Mouse (Mus musculus) midbrain, embryonic 16.5 days (tissue): ENCODE results near the gene Pde1c. TPM values are rescaled to one million over a fixed set of nuclear protein-coding genes. Genes with fewer than 3 reads are reported as not detected.

Experiments used
- ATAC-seq: fragments of 200-750 bp; cut with Nextera tagmentation; 2 replicates; pipeline ENCODE4 v1.8.0; 2017; ENCODE audit warnings: moderate TSS enrichment
- H3K27ac ChIP-seq: fragments of 300-500 bp; sonication (generic); 2 replicates; pipeline ENCODE4 v1.5.1; 2014; ENCODE audit warnings: mild to moderate bottlenecking, low read length, mixed read lengths
- H3K27me3 ChIP-seq: fragments of 300-500 bp; sonication (generic); 2 replicates; pipeline ENCODE4 v1.6.1; 2014; ENCODE audit warnings: low read depth, low read length, mixed read lengths; ENCODE audit not compliant: control insufficient read depth, insufficient read depth
- H3K36me3 ChIP-seq: fragments of 300-500 bp; sonication (generic); 2 replicates; pipeline ENCODE4 v1.6.1; 2014; ENCODE audit warnings: mild to moderate bottlenecking, low read length, moderate library complexity, mixed read lengths; ENCODE audit not compliant: control insufficient read depth, insufficient read depth
- H3K4me1 ChIP-seq: fragments of 300-500 bp; sonication (generic); 2 replicates; pipeline ENCODE4 v1.6.1; 2014; ENCODE audit warnings: mild to moderate bottlenecking, low read length, mixed read lengths; ENCODE audit not compliant: control insufficient read depth, insufficient read depth
- H3K4me2 ChIP-seq: fragments of 300-500 bp; sonication (generic); 2 replicates; pipeline ENCODE4 v1.6.1; 2014; ENCODE audit warnings: mild to moderate bottlenecking, low read length, mixed read lengths
- H3K4me3 ChIP-seq: fragments of 300-500 bp; sonication (generic); 2 replicates; pipeline ENCODE4 v1.5.1; 2014; ENCODE audit warnings: low read depth, mild to moderate bottlenecking, low read length, moderate library complexity, mixed read lengths
- H3K9ac ChIP-seq: fragments of 300-500 bp; sonication (generic); 2 replicates; pipeline ENCODE4 v1.6.1; 2014; ENCODE audit warnings: low read depth, low read length, mixed read lengths
- H3K9me3 ChIP-seq: fragments of 300-500 bp; sonication (generic); replicated peaks from 2 replicates; pipeline ENCODE4 v1.6.1; 2014; ENCODE audit warnings: mild to moderate bottlenecking, low read length, mixed read lengths; ENCODE audit not compliant: control insufficient read depth, poor library complexity, severe bottlenecking
- WGBS: fragments of 180-500 bp; shearing (Covaris S2); extraction: QIAGEN DNeasy Blood & Tissue Kit; methylation state at CpG from one replicate; pipeline ENCODE4 v1.1.7; 2014; 5-methylcytosine and 5-hydroxymethylcytosine counted together
- polyA plus RNA-seq: library from polyadenylated mRNA; unstranded; fragments of >200 nt; fragmentation: Nextera tagmentation; extraction: Ambion mirVana; gene quantifications from 2 replicates; pipeline ENCODE4 v1.2.1, GENCODE M21; 2015

Gene Pde1c
- polyA plus RNA-seq, 1 experiment from 2014 or later = 7.4 TPM

DNA sequence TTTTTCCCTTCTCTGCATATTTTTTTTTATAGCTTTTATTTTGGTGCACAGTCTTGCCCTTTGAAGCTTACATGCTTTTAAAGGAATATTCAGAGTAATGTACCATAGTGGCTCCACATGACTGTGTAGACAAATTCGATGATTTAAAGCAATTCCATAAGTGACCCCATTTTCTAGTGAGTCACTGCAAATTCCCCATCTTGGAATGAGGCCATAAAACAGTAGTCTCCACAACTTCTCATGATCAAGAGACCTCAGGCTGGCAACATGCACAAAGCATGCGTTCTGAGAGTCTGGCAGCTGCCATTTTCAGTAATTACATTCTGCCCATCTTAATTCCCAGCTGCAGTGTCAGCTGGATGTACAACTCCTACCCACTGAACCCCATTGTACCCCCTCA is 297.2 kb downstream of the Pde1c start:
- no peak overlapping the region for H3K27ac ChIP-seq
- 79% methylated on average over 2 of the region's 2 CpGs for WGBS
- no peak overlapping the region for H3K4me3 ChIP-seq
- ATAC-seq = no peak
- no peaks in the 10 kb centered on the region for H3K36me3 ChIP-seq
- H3K4me1 ChIP-seq = no peaks in the 10 kb centered on the region
- no peaks in the 10 kb centered on the region for H3K9me3 ChIP-seq
- H3K4me2 ChIP-seq = no peak overlapping the region
- H3K27me3 ChIP-seq = no peaks in the 10 kb centered on the region
- no peak overlapping the region for H3K9ac ChIP-seq

DNA sequence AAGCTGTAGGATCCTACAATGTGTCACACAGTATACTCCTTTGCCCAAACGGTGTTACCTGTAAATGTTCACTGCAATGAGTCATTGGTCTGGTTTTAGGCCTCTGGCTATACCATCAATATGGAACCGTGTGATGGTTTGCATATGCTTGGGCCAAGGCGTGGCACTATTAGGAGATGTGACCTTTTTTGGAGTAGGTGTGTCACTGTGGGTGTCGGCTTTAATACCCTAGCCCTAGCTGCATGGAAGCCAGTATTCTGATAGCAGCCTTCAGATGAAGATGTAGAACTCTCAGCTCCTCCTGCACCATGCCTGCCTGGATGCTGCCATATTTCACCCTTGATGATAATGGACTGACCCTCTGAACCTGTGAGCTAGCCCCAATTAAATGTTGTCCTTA is 304.4 kb downstream of the Pde1c start:
- ATAC-seq = no peak
- Histone ChIP-seq H3K27ac (no peak overlapping the region), H3K4me1 (no peaks in the 10 kb centered on the region), H3K4me2 (no peak overlapping the region), H3K9me3 (no peaks in the 10 kb centered on the region), H3K27me3 (no peaks in the 10 kb centered on the region), H3K36me3 (no peaks in the 10 kb centered on the region), H3K9ac (no peak overlapping the region), H3K4me3 (no peak overlapping the region)
- 92% methylated on average over 4 of the region's 4 CpGs for WGBS

DNA sequence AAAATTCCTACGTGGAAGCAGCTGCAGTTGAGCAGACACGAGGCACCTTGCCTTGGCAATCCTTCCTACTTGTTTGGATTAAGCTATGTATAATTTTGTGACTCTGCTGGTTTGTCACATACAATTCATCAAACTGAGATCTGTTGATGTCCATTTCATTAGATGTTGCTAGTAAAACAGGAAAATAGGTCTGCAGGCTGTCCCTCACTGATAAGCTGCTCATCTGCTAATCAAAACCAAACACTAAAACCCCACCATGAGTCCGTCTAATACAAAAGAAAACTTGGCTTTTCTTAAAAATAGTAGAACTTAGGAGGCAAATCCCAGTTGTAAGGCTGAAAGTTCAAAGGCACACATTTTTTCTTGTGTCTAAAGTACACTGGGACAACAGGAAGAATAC is 308.8 kb downstream of the Pde1c start:
- H3K4me1 ChIP-seq = no peaks in the 10 kb centered on the region
- H3K4me2 ChIP-seq = no peak overlapping the region
- H3K9me3 ChIP-seq = no peaks in the 10 kb centered on the region
- ATAC-seq = no peak
- H3K27ac ChIP-seq = no peak overlapping the region
- H3K9ac ChIP-seq = no peak overlapping the region
- H3K36me3 ChIP-seq = no peaks in the 10 kb centered on the region
- H3K27me3 ChIP-seq = no peaks in the 10 kb centered on the region
- no peak overlapping the region for H3K4me3 ChIP-seq
- WGBS = 74% methylated on average over 3 of the region's 3 CpGs

GRCm38 (mm10) chr6:56257555-56258297 is 311.2 kb downstream of the Pde1c start:
- no peak for ATAC-seq
- WGBS = 96% methylated on average over 2 of the region's 2 CpGs
- Histone ChIP-seq H3K27me3 (no peaks in the 10 kb centered on the region), H3K4me3 (no peak overlapping the region), H3K4me1 (no peaks in the 10 kb centered on the region), H3K9me3 (no peaks in the 10 kb centered on the region), H3K9ac (no peak overlapping the region), H3K27ac (no peak overlapping the region), H3K36me3 (no peaks in the 10 kb centered on the region), H3K4me2 (no peak overlapping the region)

DNA sequence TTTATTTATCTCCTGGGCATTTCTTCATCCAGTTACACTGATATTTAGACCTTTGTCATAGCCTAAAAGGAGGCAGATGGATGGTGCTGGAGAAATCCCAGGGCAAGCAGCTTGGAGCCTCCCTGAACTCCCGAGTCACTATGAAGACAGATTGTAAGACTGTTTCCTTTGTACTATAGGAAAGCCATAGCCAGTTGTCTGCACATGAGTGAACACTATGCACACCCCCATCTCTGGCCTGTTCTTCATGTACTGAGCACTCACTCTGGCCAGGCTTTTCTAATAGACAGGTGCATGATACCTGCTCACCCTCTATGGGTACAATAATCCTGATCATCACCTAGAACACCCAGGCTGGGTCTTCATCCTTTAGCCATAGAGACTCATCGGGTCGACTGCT is 318.8 kb downstream of the Pde1c start:
- 88% methylated on average over 3 of the region's 3 CpGs for WGBS
- no peak overlapping the region for H3K27ac ChIP-seq
- no peaks in the 10 kb centered on the region for H3K27me3 ChIP-seq
- no peak for ATAC-seq
- no peak overlapping the region for H3K4me2 ChIP-seq
- H3K9ac ChIP-seq = no peak overlapping the region
- H3K36me3 ChIP-seq = no peaks in the 10 kb centered on the region
- H3K9me3 ChIP-seq = no peaks in the 10 kb centered on the region
- no peaks in the 10 kb centered on the region for H3K4me1 ChIP-seq
- H3K4me3 ChIP-seq = no peak overlapping the region

DNA sequence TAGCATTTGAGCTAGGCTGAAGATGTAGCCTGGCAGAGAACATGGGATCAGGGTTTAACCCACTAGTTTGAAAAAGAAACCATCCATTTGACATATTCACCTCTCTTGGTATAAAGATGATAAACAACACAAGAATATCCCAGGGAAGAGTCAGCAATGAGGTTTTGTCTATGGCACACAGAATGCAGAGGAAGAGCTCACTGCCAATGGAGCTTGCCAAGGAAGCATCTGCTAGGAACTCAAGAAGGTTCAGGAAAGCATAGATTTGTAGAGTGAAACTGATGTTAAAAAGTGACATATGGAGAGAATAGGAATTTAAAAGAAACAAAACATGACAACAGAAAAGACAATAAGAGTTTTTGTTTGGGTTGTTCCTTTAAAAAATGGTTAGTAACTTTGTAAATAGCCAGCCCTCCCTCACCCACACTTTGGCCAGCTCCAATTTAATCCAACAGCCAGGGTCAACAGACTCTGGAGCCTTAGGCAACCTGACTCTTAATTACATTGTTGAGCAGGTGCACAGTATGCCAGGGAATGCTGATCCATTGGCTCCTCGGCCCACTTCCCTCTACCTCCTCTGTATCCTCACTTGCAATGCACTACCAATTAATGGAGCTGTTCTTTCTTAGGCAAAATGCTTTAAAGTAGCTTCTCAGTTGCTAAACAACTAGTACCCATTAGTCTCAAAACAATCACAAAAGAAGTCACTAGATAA is 377.3 kb downstream of the Pde1c start:
- no peak for ATAC-seq
- Histone ChIP-seq H3K4me2 (no peak overlapping the region), H3K4me3 (no peak overlapping the region), H3K27me3 (no peaks in the 10 kb centered on the region), H3K27ac (no peak overlapping the region), H3K9ac (no peak overlapping the region), H3K36me3 (no peaks in the 10 kb centered on the region), H3K4me1 (no peaks in the 10 kb centered on the region), H3K9me3 (no peaks in the 10 kb centered on the region)
- WGBS = 75% methylated on average over 1 of the region's 1 CpGs

DNA sequence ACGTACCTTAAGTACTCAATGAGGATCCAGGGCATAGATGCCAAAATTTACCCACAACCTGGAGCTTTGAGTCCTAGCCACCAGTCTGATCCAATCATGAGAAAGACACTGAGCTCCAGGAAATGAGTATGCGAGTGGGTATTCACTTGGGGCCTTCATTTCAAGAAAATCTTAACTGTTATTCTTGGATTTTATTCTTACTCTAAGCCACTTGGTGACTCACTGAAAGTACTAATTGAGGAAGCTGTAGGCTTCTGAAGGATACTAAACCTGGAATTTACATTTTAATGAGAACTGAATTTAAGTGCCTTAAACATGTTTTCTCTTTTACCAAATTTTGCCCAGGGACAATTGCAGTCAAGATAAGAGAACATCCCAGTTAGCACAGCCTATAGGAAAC is 392.4 kb downstream of the Pde1c start:
- Histone ChIP-seq H3K4me3 (no peak overlapping the region), H3K36me3 (no peaks in the 10 kb centered on the region), H3K9ac (no peak overlapping the region), H3K27me3 (no peaks in the 10 kb centered on the region), H3K9me3 (no peaks in the 10 kb centered on the region), H3K4me1 (no peaks in the 10 kb centered on the region), H3K27ac (no peak overlapping the region), H3K4me2 (no peak overlapping the region)
- no peak for ATAC-seq
- 90% methylated on average over 2 of the region's 2 CpGs for WGBS

- Histone ChIP-seq H3K4me3 (no peak overlapping the region), H3K9ac (no peak overlapping the region), H3K27ac (no peak overlapping the region), H3K4me1 (no peaks in the 10 kb centered on the region), H3K9me3 (no peaks in the 10 kb centered on the region), H3K36me3 (no peaks in the 10 kb centered on the region), H3K4me2 (no peak overlapping the region), H3K27me3 (no peaks in the 10 kb centered on the region)
- 86% methylated on average over 2 of the region's 2 CpGs for WGBS
- no peak for ATAC-seq
Measured at GRCm38 (mm10) chr6:56172172-56172571, 396.7 kb downstream of the Pde1c start.

DNA sequence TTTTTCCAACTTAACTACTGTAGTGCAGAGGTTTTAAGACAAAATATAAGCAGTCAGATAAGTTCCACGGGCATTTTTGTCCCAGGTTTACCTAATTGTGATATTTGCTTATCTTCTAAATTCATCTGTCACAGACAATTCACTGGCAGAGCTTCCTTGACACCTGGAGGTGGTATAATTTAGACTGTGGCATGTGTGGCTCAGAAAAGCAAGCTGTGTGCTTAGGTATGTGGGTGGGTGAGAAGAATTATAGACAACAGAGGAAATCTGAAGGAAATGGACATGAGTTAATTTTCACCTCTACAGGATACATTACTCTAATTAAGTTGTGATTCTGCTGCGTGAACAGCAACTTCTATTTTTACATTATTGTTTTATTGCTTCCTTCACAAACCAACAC is 400.2 kb downstream of the Pde1c start:
- no peaks in the 10 kb centered on the region for H3K4me1 ChIP-seq
- no peak overlapping the region for H3K27ac ChIP-seq
- H3K9me3 ChIP-seq = no peaks in the 10 kb centered on the region
- H3K36me3 ChIP-seq = no peaks in the 10 kb centered on the region
- H3K4me2 ChIP-seq = no peak overlapping the region
- no peak for ATAC-seq
- WGBS = 88% methylated on average over 2 of the region's 2 CpGs
- no peak overlapping the region for H3K4me3 ChIP-seq
- no peaks in the 10 kb centered on the region for H3K27me3 ChIP-seq
- H3K9ac ChIP-seq = no peak overlapping the region
